Mouse (Mus musculus): ENCODE data around the gene Park7. TPM values are rescaled to one million over a fixed set of nuclear protein-coding genes. Genes with fewer than 3 reads are reported as not detected.
A peak's percentile ranks its signal among the peaks of the same experiment; 100 is the strongest.

Gene Park7
- polyA plus RNA-seq, 1 experiment from 2014 or later: 367 TPM

- H3K27me3 ChIP-seq (ENCODE audit: control insufficient read depth, insufficient read depth, low read length): no peaks in the 10 kb centered on the region
- H3K4me2 ChIP-seq (ENCODE audit: low read depth, low read length): no peak overlapping the region
- peak; percentile 9; the same call in 1 of the 2 replicates for ATAC-seq (replicated peaks; ENCODE audit: extremely low read depth, insufficient read depth, low FRiP score)
- WGBS: 66% methylated on average over 12 of the region's 12 CpGs
- H3K27ac ChIP-seq (ENCODE audit: low read length): peak overlapping the region; percentile 38; the same call in 1 of the 2 replicates
- H3K4me3 ChIP-seq (ENCODE audit: low read length): no peak overlapping the region
- 0 out of 2 replicates have a peak overlapping the region, but pooled peaks have one; percentile 22 for H3K9ac ChIP-seq (ENCODE audit: low read length)
- H3K36me3 ChIP-seq (ENCODE audit: control insufficient read depth, insufficient read depth): peaks cover 33% of the 10 kb centered on the region
- no peaks in the 10 kb centered on the region for H3K9me3 ChIP-seq (replicated peaks; ENCODE audit: control insufficient read depth, low read length)
- no peaks in the 10 kb centered on the region for H3K4me1 ChIP-seq (ENCODE audit: control insufficient read depth, insufficient read depth, low read length)
Observed at GRCm38 (mm10) chr4:150902062-150902461, 12.2 kb downstream of the Park7 start.

GRCm38 (mm10) chr4:150901651-150902050 lies 12.6 kb downstream of the Park7 start:
- 49% methylated on average over 9 of the region's 9 CpGs for WGBS
- Histone ChIP-seq H3K36me3 (ENCODE audit: control insufficient read depth, insufficient read depth) (peaks cover 35% of the 10 kb centered on the region), H3K4me3 (ENCODE audit: low read length) (no peak overlapping the region), H3K27ac (ENCODE audit: low read length) (peak overlapping the region; percentile 38; the same call in 1 of the 2 replicates), H3K9ac (ENCODE audit: low read length) (0 out of 2 replicates have a peak overlapping the region, but pooled peaks have one; percentile 22), H3K9me3 (replicated peaks; ENCODE audit: control insufficient read depth, low read length) (no peaks in the 10 kb centered on the region), H3K4me1 (ENCODE audit: control insufficient read depth, insufficient read depth, low read length) (no peaks in the 10 kb centered on the region), H3K4me2 (ENCODE audit: low read depth, low read length) (no peak overlapping the region), H3K27me3 (ENCODE audit: control insufficient read depth, insufficient read depth, low read length) (no peaks in the 10 kb centered on the region)
- ATAC-seq (replicated peaks; ENCODE audit: extremely low read depth, insufficient read depth, low FRiP score): peak; percentile 18; the same call in 1 of the 2 replicates

DNA sequence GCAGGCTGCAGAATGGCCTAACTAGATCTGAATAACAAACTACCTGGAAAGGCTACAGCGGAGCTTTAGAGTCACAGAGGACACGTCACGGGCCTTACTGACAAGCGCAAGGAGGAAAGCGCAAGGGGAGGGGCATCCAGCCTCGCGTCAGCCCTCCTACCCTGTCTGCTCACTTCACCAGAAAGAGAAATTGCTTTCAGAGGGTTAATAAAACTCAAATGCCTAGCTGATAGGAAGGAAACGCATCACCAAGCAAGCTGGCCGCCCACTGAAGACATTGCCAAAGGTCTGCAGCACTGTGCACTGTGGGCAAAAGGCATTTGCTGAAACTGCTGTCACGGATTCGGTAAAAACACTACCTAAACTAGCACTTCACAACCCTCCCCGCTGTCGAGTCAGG lies 13.8 kb downstream of the Park7 start:
- Histone ChIP-seq H3K36me3 (ENCODE audit: control insufficient read depth, insufficient read depth) (peaks cover 38% of the 10 kb centered on the region), H3K9ac (ENCODE audit: low read length) (no peak overlapping the region), H3K27me3 (ENCODE audit: control insufficient read depth, insufficient read depth, low read length) (no peaks in the 10 kb centered on the region), H3K4me1 (ENCODE audit: control insufficient read depth, insufficient read depth, low read length) (no peaks in the 10 kb centered on the region), H3K4me2 (ENCODE audit: low read depth, low read length) (no peak overlapping the region), H3K4me3 (ENCODE audit: low read length) (no peak overlapping the region), H3K27ac (ENCODE audit: low read length) (no peak overlapping the region), H3K9me3 (replicated peaks; ENCODE audit: control insufficient read depth, low read length) (no peaks in the 10 kb centered on the region)
- 93% methylated on average over 13 of the region's 13 CpGs for WGBS
- no peak for ATAC-seq (replicated peaks; ENCODE audit: extremely low read depth, insufficient read depth, low FRiP score)

DNA sequence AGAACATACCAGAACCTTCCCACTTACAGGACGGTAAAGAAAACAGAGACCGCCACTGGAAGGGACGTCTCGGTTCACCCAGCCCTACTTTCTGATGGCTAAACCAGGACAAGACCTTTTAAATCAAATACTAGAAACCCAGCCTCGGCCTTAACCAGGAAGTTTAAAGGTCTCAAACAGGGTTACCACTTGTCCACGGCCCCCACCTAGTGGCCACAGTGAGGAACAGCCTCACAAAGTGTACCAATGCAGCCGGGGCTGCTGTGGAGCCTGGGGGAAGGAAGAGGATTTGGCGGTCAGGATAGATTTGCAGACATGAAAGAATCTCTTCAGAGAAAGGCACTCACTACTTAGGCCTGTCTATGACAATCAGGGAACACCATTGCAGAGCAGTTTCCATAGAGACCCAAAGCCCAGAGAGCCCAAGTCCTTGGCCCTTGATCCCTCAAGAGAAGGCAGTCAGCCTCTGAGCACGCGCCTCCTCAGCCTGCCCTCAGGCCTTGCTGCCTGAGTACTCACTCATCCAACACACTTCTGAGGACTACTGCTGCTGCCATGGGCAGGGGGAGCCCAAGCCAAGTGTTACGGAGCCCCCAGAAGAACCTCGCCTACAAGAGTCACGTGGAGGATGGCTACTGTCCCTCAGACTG lies 15.4 kb downstream of the Park7 start:
- WGBS: 54% methylated on average over 13 of the region's 13 CpGs
- Histone ChIP-seq H3K36me3 (ENCODE audit: control insufficient read depth, insufficient read depth) (peaks cover 31% of the 10 kb centered on the region), H3K9ac (ENCODE audit: low read length) (no peak overlapping the region), H3K4me1 (ENCODE audit: control insufficient read depth, insufficient read depth, low read length) (no peaks in the 10 kb centered on the region), H3K9me3 (replicated peaks; ENCODE audit: control insufficient read depth, low read length) (no peaks in the 10 kb centered on the region), H3K27me3 (ENCODE audit: control insufficient read depth, insufficient read depth, low read length) (no peaks in the 10 kb centered on the region), H3K4me2 (ENCODE audit: low read depth, low read length) (no peak overlapping the region), H3K4me3 (ENCODE audit: low read length) (no peak overlapping the region), H3K27ac (ENCODE audit: low read length) (no peak overlapping the region)
- no peak; the same call in 1 of the 2 replicates for ATAC-seq (replicated peaks; ENCODE audit: extremely low read depth, insufficient read depth, low FRiP score)

GRCm38 (mm10) chr4:150896896-150897624 lies 17.2 kb downstream of the Park7 start:
- 90% methylated on average over 26 of the region's 26 CpGs for WGBS
- Histone ChIP-seq H3K36me3 (ENCODE audit: control insufficient read depth, insufficient read depth) (peaks cover 26% of the 10 kb centered on the region), H3K27ac (ENCODE audit: low read length) (0 out of 2 replicates have a peak overlapping the region, but pooled peaks have one; percentile 30), H3K27me3 (ENCODE audit: control insufficient read depth, insufficient read depth, low read length) (no peaks in the 10 kb centered on the region), H3K4me2 (ENCODE audit: low read depth, low read length) (no peak overlapping the region), H3K9me3 (replicated peaks; ENCODE audit: control insufficient read depth, low read length) (no peaks in the 10 kb centered on the region), H3K4me3 (ENCODE audit: low read length) (no peak overlapping the region), H3K4me1 (ENCODE audit: control insufficient read depth, insufficient read depth, low read length) (no peaks in the 10 kb centered on the region), H3K9ac (ENCODE audit: low read length) (no peak overlapping the region)
- no peak for ATAC-seq (replicated peaks; ENCODE audit: extremely low read depth, insufficient read depth, low FRiP score)

DNA sequence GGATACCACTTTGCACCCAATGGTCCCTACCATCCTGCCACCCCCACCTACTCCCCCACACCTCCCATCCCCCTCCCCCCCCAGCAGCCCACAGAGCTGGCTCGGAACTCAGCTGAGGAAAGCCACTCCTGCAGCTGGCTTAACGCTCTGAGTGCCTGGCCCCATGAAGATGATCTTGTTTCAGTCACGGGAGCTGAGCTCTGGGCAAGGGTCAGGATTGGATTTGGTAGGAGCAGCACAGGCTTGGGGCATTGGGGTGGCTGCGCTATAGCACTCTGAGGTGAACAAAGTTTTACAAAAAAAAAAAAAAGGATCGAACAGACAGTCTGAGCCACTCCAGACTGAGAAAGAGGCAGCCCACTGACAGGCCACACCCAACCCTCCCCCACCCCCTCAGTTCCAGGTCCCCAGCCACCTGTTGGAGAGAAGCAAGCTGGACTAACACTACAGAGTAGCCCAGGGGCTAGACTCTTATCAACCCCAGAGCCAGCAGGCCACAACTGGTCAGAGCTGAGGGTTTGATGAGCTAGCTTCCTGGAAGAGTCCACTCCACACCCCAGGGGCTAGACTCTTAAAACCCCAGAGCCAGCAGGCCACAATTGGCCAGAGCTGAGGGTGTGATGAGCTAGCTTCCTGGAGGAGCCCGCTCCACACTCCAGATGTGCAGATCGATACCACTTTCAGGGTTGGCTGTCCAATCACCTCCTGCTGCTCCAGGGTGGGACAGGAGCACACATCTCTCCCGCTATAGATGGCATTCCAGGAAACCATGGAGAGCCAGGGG lies 19.3 kb downstream of the Park7 start:
- H3K9ac ChIP-seq (ENCODE audit: low read length): no peak overlapping the region
- H3K4me3 ChIP-seq (ENCODE audit: low read length): no peak overlapping the region
- no peaks in the 10 kb centered on the region for H3K27me3 ChIP-seq (ENCODE audit: control insufficient read depth, insufficient read depth, low read length)
- H3K9me3 ChIP-seq (replicated peaks; ENCODE audit: control insufficient read depth, low read length): no peaks in the 10 kb centered on the region
- 69% methylated on average over 8 of the region's 8 CpGs for WGBS
- ATAC-seq (replicated peaks; ENCODE audit: extremely low read depth, insufficient read depth, low FRiP score): no peak
- H3K4me2 ChIP-seq (ENCODE audit: low read depth, low read length): no peak overlapping the region
- no peak overlapping the region for H3K27ac ChIP-seq (ENCODE audit: low read length)
- peaks cover 17% of the 10 kb centered on the region for H3K36me3 ChIP-seq (ENCODE audit: control insufficient read depth, insufficient read depth)
- no peaks in the 10 kb centered on the region for H3K4me1 ChIP-seq (ENCODE audit: control insufficient read depth, insufficient read depth, low read length)

DNA sequence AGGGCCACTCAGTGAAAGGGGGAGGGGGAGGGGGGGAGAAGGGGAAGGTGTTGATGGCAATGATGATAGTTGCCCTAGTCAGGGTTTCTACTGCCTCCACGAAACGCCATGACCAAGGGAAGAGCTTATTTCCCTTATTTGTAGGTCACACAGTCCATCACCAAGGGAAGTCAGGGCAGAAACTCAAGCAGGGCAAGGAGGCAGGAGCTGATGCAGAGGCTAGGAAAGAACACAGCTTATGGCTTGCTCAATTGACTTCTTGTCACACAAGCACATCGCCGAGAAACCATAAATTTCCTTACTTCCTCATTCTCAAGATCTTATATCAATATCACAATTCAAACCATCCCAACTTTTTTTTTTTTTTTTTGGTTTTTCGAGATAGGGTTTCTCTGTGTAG lies 22.9 kb downstream of the Park7 start:
- Histone ChIP-seq H3K9ac (ENCODE audit: low read length) (no peak overlapping the region), H3K27me3 (ENCODE audit: control insufficient read depth, insufficient read depth, low read length) (no peaks in the 10 kb centered on the region), H3K9me3 (replicated peaks; ENCODE audit: control insufficient read depth, low read length) (no peaks in the 10 kb centered on the region), H3K4me2 (ENCODE audit: low read depth, low read length) (no peak overlapping the region), H3K27ac (ENCODE audit: low read length) (no peak overlapping the region; the same call in 1 of the 2 replicates), H3K4me3 (ENCODE audit: low read length) (no peak overlapping the region), H3K36me3 (ENCODE audit: control insufficient read depth, insufficient read depth) (no peaks in the 10 kb centered on the region), H3K4me1 (ENCODE audit: control insufficient read depth, insufficient read depth, low read length) (peaks cover 4% of the 10 kb centered on the region; the same call in 1 of the 2 replicates)
- 54% methylated on average over 5 of the region's 5 CpGs for WGBS
- ATAC-seq (replicated peaks; ENCODE audit: extremely low read depth, insufficient read depth, low FRiP score): no peak

- H3K27ac ChIP-seq (ENCODE audit: low read length): no peak overlapping the region
- no peaks in the 10 kb centered on the region for H3K36me3 ChIP-seq (ENCODE audit: control insufficient read depth, insufficient read depth)
- H3K9ac ChIP-seq (ENCODE audit: low read length): no peak overlapping the region
- H3K27me3 ChIP-seq (ENCODE audit: control insufficient read depth, insufficient read depth, low read length): no peaks in the 10 kb centered on the region
- H3K9me3 ChIP-seq (replicated peaks; ENCODE audit: control insufficient read depth, low read length): no peaks in the 10 kb centered on the region
- 50% methylated on average over 13 of the region's 13 CpGs for WGBS
- H3K4me3 ChIP-seq (ENCODE audit: low read length): no peak overlapping the region
- H3K4me1 ChIP-seq (ENCODE audit: control insufficient read depth, insufficient read depth, low read length): peaks cover 4% of the 10 kb centered on the region; the same call in 1 of the 2 replicates
- H3K4me2 ChIP-seq (ENCODE audit: low read depth, low read length): peak overlapping the region; percentile 49
- ATAC-seq (replicated peaks; ENCODE audit: extremely low read depth, insufficient read depth, low FRiP score): no peak
Observed at GRCm38 (mm10) chr4:150889955-150890315, 24.3 kb downstream of the Park7 start.
